Mouse (Mus musculus): ENCODE data around the gene Ncaph.
"Not testable (repeated sequence)": the region's sequence is repeated elsewhere in the genome, so short reads cannot be mapped to it uniquely, and the experiment has no call there.

Gene Ncaph

GRCm38 (mm10) chr2:127086235-127086634, 47.5 kb downstream of the Ncaph start:
- DNase-seq (ENCODE audit: low spot score) = no peak

GRCm38 (mm10) chr2:127080591-127081218, 53.0 kb downstream of the Ncaph start:
- DNase-seq (ENCODE audit: low spot score) = no peak

DNA sequence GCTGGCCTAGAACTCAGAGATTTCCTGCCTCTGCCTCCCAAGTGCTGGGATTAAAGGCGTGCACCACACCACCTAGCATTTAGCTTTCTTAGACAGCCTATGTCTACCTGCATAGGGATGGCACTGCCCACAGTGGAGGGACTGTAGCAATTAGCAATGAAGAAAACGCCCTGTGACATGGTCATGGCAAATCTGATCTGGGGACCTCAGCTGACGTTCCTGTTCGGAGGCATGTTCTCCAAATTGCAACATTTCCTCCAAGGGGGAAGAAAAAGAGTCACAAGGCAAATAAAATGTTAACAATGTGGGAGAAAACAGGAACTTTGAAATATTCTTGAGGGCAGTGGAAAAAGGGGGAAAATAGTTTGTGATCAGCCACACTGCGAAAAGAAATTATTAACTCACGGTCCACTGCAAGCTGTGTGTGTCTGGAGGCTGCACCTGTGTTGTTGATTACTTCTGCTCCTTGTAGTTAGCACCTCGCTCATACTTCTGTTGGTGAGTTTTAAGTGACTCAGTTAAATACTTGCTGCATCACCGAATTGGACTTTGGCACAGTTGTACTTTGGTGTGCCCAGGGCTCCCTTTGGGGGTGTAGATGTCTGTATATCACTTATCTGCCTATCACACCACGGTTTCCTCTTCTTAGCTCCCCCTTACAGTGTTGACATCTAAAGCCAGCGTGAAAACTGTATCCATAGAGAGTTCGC, 53.7 kb downstream of the Ncaph start:
- DNase-seq (ENCODE audit: low spot score) = no peak

DNA sequence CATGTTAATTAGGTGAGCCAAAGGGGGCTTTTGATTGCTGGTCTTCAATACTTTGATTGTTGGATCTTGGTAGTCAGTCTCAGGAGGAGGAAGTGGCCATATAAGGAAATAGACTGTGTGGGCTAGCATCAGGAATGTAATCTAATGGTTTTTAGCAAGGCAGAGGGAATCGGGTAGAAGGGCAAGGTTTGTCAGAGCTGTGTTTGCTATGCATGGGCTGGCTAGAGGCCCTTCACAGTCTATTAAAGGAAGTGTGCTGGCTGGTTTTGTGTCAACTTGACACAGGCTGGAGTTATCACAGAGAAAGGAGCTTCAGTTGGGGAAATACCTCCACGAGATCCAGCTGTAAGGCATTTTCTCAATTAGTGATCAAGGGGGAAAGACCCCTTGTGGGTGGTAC, 54.7 kb downstream of the Ncaph start:
- not testable (repeated sequence) for DNase-seq (ENCODE audit: low spot score)

DNA sequence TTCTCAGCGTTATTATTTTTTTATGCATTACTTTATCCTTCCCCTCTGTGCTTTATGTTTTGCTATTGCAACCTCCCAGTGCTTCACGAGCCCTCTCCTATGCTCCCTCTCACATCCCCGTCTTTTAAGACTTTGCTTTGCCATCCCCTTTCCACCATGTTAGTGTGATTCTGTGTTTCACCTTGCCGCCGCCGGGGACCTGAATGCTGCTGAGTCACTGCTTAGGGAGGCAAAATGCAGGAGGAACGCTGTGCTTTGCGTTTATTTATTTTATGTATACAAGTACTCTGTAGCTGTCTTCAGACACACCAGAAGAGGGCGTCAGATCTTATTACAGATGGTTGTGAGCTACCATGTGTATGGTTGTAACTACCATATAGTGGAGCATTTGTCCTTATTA, 56.1 kb downstream of the Ncaph start:
- no peak for DNase-seq (ENCODE audit: low spot score)

- no peak for DNase-seq (ENCODE audit: low spot score)
Observed at GRCm38 (mm10) chr2:127074116-127074515, 59.6 kb downstream of the Ncaph start.

DNA sequence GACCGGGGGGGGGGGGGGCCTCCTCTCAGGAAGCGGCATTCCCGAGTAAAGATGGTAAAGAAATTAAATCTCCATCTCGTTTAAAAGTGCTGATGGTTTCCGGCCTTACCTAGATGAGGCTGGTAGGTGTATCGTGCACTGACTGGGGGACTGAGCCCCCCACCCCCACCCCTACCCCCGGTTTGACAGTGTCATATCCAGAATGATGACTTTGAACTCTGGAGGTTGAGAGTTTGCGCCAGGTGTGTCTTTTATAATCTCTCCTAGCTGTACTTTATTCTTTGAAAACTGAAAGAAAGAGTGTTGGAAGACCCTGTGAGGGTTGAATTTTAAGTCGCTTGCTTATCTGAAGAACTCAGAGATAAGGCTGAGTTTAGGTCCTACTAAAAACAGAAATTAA, 62.9 kb downstream of the Ncaph start:
- DNase-seq (ENCODE audit: low spot score) = no peak

DNA sequence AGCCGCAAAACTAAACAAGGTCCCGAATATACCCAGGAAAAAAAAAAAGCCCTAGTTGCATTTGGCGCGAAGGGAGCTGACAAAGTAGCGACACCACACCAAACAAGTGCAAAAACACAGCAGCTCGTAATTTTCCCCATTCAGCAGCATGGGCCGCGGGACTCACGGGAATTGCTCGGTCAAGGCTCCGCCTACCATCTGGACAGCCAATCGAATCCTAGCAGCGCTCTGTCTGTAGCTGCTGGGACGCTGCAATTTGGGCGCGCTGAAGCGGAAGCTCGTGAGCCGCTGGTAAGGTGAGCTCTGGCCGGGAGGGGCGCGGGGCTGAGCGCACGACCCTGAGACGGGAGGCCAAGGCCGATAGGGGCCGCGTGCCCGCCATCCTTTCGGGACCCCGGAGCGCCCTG, 63.3 kb downstream of the Ncaph start, which contains the start of gene Blvra:
Blvra (plus strand) TSS at position 231 of the 407 bp plus-strand sequence.
- peak; percentile 69 for DNase-seq (ENCODE audit: low spot score)

DNA sequence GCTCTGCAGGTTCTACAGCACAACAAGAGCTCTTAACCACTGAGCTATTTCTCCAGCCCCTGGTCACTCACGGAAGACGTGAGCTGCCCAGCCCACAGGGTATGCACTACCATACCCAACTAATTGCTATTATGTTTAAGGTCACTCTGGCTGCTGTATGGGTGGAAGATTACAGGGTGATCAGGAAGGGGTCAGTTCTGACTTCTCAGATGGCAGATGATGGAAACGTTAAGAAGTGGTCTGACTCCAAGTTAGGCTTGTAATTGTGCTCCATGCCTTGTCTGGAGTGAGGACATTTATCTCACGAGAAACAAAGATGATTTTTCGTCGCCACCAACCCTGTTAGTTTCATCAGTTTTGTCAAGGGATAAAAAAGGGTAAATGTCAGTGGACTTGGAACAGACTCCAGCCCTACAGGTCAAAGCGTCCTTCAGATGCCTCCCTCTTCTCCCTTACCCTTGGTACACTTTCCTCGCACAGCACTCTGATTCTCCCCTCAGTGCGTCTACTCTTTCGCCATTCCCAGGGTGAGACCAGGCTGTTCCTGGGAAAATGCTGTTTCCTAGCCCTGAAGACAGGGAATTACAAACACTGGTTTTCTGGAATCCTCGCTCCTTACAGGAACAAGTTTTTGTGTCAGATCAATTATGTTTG, 63.8 kb downstream of the Ncaph start:
- no peak for DNase-seq (ENCODE audit: low spot score)

GRCm38 (mm10) chr2:127068806-127069205, 64.9 kb downstream of the Ncaph start:
- no peak for DNase-seq (ENCODE audit: low spot score)

DNA sequence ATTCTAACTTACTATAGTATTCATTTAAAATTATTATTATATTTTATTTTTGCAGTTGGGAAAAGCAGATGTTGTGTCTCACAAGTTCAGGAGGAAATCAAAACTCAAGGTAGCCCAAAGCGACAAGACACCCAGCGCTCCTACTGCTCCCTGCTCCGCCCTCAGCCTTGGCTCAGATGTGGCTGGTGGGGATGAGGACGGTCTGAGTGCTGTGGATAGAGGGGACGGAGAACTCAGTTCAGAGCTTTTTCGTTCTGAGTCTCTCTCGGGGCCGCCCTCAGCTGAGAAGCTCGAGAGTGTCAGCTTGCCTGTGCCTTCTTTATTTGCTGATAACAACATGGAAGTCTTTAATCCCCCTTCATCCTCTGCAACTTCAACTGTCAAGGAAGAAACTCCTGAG, 72.3 kb downstream of the Ncaph start:
- no peak for DNase-seq (ENCODE audit: low spot score)

Measured in ovary, postnatal 14 days (tissue).